Mouse (Mus musculus) erythroblast, adult 5-6 weeks (primary cell): Measurements from ENCODE around the gene Zscan10. TPM values are rescaled to one million over a fixed set of nuclear protein-coding genes. Genes with fewer than 3 reads are reported as not detected.
"Not testable (repeated sequence)": the region's sequence is repeated elsewhere in the genome, so short reads cannot be mapped to it uniquely, and the experiment has no call there.

Experiments used
- ATAC-seq: replicated peaks from 2 replicates; pipeline ENCODE4 v1.8.0; 2016; ENCODE audit warnings: moderate number of reproducible peaks, mild to moderate bottlenecking, moderate TSS enrichment, inconsistent platforms; ENCODE audit not compliant: poor library complexity, low FRiP score, severe bottlenecking
- total RNA-seq, 2 experiments: library from RNA; stranded (forward) in 1 of 2; stranded (reverse) in 1 of 2; fragments of 150-400 nt in 1 of 2; fragments of 200-764, 138-1000 nt in 1 of 2; gene quantifications; 2 replicates each; pipeline versions ENCODE4 v1.2.3 to v1.2.4; 2015 to 2017; ENCODE audit warnings: low replicate concordance in 2 of 2

The Zscan10 gene
- total RNA-seq, 2 experiments from 2014 or later = not detected

DNA sequence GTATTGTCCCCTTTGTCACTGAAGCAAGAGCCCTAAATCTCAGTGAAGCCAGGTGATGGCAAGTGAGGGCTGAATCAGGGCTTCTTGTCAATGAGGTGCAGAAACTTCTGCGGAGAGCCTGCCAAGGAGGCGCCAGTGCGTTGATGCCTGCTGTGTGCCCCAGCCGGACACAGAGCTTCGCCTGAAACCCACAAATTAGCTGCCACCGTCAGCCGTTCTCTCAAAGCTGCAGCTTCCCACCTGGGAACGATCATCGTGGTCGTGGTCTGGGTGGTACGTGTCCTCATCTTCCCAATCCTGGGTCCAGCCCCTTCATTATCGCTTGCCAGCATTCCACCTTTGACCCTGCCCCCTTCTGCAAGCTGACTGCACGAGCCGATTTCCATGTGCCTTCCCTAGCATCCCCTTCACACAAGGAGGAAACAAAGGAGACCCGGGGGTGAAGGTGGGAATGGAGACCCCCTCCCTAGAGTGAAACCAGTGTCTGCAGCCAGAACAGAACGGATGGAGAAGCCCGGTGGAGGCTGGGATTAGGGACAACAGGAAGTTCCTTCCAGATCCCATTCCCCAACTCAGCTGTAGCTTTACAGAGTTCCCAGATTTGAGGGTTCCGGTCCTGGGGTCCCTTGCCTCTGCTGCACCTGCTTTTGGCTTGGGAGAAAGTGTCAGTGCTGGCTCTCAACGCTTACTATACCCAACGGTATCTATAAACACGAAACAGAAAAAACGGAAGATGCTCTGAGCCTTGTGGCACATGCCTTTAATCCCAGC, 14.8 kb upstream of the Zscan10 start:
- ATAC-seq = no peak

DNA sequence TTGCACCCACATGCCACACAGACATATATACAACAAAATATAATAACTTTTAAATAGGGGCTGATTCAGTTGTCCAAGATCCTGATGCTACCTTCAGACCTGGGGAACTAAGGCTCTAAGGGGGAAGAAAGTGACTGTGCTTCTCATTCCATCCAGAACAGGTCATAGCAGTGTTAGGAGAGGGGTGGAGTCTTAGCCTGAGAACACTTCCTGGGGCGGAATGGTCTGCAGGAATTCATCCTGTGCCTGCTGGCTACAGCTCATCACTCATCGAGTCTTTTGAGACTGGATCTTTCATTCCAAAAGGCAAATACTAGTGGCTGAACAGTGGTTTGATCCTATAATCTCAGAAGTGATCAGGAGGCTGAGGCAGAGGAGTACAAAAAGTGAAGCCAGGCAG, 13.4 kb upstream of the Zscan10 start:
- ATAC-seq = no peak

DNA sequence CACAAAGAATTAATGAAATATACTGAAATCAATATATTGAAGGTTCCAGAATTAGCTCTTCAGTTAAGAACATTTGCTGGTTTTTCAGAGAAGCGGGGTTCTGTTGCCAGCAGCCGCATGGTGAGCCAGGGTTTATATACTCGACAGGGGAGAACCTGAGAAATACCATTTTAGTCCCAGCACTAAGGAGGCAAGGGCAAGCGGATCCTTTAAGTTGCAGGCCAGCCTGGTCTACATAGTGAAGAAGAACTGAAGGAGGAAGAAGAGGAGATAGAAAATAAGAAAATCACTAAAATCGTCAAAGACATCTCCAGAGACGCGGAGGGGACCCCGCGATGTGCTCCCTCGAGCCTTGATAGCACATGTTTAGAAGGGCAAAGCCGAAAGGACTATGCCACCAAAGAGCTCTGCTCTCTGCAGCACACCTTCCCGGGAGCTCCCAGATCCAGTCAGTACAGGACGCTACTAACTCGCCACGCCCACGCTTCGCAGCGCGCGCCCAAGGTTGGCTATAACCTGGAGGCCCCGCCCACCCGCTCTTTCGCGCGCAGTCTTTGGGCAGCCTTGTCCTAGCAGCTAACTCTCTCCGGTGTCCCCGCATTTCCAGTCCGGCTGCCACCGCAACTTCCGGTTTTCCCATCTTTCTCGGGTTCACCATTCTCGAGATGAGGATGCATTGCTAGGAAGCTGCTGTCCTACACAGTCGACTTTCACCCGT, 8.3 kb upstream of the Zscan10 start:
- peak; percentile 100 for ATAC-seq

DNA sequence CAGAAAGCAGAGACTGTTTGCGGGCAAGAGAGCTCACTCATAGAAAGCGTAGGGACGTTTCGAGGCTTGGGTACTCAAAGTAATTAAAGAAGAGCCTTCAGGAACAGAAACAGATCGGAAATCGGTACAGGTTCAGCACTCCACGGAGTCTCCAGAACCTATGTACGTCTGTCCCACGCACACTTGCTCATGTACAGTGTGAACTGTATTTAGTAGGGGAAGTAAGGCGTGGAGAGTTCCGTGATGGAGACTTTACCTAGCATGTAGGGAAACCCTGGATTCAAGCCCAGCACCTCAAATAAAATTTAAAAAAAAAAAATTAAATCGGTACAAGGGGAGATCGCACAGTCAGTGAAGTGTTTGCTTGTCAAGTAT, 7.7 kb upstream of the Zscan10 start:
- peak; percentile 47 for ATAC-seq

DNA sequence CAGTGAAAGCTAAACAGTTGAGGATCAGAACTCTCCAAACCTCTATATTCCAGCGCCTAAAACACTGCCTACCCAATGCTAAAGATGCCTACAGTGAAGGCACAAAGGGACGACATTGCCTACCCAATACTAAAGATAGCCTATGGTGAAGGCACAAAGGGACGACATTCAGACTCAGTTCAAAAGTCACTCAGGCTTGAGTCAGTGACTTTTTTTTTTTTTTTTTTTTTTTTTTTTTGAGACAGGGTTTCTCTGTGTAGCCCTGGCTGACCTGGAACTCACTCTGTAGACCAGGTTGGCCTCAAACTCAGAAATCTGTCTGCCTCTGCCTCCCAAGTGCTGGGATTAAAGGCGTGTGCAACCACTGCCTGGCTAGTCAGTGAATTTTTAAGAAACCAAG, 5.5 kb upstream of the Zscan10 start:
- ATAC-seq = not testable (repeated sequence)

DNA sequence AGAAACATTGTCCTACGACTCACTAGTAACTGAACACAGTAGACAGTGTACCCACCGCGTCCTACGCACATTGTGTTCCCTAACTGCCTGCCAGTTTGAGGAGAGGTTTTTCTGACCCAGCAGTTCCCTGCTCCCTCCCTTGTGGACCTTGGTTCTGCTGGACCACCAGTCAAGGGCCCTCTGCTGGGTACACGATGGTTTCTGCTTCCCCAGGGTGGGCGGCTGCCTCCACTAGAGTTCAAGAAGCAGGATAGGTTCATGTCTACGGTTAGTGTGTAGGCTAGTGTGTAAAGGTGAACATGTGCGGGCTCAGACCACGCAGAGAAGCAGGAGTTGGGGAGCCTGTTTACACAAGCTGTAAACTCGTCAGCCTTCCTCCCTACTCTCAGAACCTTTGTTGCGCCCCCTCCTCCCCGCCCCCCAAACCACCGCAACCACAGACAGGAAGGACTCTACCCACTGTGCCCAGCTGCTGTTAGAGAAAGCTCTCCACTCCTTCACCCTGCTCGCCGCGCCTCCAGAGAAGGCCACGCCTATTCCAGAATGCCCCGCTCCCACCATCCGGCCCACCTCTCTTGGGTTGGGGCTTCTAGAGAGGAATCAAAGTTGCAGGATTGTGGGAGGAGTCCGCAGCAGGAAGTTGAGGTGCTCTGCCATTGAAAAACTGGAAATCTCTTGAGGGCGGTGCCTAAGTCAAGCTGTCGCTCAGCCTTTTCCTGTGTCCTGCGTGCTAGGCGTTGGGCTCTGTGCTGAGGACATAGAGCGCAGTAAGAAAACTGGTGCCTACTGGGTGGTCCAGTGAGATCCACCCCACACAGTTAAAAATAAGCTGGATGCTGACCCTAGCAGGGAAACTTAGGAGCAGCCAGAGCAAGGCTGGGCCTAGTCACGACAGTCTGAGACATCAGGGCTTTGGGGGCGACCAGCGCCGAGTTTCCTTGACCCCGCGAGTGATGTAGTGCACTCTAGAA, 1.8 kb upstream of the Zscan10 start, which contains the start of gene Zfp13:
Gene Zfp13, minus strand, starts transcription at position 906 of the 971 bp plus-strand sequence.
- ATAC-seq = peak; percentile 58; the same call in 1 of the 2 replicates

DNA sequence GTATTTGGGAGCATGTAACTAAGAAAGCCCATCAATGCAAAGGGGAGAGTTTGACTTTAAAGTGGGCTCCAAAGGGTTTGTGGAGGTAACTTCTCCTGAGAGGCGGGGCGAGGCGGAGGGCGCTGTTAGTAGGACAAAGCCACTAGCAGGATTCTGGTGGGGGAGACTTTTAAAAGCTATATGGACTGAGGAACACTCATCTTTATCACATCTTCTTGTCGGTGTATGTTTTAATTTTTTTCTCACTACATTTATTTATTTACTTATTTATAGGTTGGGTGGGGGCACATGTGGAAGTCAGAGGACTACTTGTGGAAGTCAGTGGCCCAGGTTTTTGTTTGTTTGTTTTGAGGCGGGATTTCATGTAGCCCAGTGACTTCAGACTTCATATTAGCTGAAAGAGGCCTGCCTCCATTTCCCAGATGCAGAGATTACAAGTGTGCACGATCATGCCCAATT, 1.0 kb upstream of the Zscan10 start:
- ATAC-seq = no peak

DNA sequence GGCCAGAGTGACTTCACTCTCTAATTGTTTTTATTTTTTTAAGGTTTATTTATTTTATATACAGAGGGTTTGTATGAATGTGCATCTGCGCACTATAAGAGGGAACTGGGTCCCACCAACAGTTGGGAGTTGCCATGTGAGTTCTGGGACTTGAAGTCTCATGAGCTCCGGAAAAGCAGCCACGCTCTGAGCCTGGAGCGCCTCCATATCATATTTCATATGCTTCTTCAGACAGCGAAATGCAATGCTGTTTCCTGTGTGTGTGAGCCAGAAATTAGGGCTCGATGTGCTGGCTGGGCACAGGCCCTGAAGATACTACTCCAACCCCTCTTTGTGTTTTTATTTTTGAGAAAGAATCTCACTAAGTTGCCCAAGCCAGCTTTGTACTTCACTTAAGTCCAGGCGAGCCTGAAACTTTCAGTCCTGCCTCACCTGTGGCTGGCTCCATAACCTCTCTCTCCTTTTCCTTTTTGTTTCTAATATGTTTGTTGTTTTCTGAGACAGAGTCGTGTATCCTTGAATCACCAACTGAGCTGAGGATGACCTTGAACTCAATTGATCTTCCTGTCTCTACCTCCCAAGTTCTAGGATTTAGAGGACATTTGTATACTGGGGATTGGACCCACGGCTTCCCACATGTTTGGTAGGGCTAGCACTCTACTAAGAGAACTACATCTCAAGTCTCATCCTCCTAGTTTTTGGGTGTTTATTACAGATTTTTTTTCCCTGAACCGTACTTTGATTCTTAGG, 1.4 kb downstream of the Zscan10 start:
- no peak for ATAC-seq

DNA sequence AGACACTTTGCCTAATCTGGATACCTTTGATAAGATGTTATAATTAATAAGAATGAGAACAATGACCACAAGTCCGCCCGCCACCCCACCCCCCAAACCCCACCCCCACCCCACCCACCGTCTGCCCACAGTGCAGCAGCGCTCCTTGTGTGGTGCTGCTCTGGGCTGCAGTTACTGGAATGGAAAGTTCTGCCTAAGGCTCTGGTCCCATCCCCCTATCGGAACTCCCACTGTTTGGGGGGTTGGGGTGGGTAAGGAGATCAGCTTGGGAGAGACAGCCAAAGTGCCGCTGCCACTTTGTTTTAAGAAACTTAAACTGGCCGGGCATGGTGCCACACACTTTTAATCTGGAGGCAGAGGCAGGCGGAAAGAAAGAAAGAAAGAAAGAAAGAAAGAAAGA, 2.4 kb downstream of the Zscan10 start:
- no peak for ATAC-seq

DNA sequence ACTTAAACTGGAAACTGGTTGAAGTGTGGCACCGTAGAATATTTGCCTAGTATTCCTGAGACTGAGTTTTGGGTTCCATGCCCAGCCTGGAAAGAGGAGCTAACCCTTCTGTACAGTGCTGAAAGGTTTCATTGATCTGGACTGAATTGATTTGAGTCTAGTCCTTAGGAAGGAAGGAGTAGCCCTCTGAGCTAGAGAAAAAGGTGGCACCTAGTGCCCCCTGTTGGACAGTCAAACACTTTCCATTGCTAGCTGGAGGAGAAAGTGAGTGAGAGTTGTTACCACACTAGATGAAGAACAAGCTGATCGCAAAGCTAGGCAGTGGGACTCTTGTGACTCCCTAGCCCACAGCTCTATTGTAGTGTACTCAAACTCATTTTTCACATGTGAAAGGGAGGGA, 2.9 kb downstream of the Zscan10 start:
- ATAC-seq = no peak

DNA sequence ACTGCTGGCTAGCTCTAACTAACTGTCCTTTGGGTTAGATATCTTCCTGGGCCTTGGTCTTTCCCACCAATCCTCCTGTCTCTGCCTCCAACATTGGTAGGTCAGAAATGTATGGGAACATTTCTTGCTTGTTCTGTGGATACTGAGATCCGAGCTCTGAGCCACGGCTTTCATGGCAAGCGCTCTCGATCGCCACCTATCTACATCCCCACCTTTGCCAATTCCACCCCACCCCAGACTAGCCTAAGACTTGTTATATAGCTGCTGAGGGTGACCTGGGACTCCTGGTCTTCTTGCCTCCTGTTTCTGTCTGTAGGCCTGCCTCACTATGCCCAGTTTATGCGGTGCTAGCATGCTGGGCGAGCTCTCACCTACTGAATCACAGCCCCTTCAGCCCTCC, 3.7 kb downstream of the Zscan10 start:
- ATAC-seq = no peak

DNA sequence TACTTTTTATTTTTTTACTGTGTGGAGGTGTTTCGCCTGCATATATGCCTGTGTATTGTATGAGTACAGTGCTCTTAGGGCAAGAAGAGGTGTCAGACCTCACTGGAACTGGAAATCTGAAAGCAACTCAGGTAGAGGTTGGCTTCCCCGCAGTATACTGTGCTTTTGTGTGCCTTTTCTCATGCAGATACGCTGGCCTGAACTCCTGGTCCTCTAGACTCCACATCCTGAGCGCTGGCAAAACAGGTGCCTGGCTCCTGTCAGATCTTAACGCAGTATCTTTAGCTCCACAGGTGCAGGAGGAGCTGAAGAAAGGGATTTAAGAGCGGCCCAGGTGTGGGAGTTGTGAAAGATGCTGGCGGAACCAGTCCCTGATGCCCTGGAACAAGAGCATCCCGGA, 4.6 kb downstream of the Zscan10 start:
- ATAC-seq = no peak

DNA sequence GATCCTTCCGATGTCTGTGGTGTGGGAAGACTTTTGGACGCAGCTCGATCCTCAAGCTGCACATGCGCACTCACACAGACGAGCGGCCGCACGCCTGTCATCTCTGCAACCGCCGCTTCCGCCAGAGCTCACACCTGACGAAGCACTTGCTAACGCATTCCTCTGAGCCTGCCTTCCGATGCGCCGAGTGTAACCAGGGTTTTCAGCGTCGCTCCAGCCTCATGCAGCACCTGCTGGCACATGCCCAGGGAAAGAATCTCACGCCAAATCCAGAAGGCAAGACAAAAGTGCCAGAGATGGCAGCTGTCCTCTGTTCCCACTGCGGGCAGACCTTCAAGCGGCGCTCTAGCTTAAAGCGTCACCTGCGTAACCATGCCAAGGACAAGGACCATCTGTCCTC, 9.0 kb downstream of the Zscan10 start:
- no peak for ATAC-seq

DNA sequence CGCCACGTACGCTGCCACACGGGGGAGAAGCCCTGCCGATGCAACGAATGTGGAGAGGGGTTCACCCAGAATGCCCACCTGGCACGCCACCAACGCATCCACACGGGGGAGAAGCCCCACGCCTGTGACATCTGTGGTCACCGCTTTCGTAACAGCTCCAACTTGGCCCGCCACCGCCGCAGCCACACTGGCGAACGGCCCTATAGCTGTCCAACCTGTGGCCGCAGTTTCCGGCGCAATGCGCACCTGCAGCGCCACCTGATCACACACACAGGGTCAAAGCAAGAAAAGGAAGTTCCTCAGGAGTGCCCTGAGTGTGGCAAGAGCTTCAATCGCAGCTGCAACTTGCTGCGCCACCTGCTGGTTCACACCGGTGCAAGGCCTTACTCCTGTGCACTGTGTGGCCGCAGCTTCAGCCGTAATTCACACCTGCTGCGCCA, 9.7 kb downstream of the Zscan10 start:
- peak; percentile 76; the same call in 1 of the 2 replicates for ATAC-seq

DNA sequence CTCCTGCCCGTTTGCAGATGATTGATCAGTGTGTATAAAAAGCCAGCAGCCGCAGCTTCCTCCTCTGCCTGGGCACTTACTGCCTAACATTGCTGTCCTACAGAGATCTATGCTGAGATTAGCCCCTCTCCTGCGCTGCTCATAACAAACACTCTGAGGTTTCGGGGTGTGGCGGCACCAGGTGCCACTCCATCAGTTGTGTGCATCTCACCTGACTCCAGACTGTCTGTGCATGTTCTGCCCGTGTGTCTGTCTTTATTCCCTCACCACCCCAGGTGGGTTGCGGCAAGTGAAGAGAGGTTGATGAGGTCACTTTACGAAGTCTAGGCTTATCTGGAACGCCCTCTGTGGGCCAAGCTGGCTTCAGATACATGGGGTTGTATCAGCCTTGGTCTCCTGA, 16.4 kb downstream of the Zscan10 start:
- no peak for ATAC-seq

DNA sequence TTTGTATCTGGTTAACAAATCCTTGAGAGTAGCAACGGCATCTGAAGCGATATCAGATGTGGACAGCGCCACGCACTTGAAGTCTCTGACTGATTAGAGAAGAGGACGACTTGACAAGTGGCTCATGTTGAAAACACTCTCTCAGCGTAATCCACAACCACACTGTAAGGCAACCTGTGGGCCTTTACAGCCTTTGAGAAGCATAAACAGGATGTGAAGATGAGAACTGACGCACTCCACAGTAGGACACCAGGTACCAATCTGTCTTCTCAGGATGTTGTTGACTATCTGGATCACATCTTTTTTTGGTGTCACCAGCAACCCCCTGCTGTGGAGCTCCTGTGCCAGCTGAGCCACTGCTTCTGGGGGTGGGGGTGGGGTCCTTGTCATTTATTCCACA, 19.7 kb downstream of the Zscan10 start:
- ATAC-seq = no peak

DNA sequence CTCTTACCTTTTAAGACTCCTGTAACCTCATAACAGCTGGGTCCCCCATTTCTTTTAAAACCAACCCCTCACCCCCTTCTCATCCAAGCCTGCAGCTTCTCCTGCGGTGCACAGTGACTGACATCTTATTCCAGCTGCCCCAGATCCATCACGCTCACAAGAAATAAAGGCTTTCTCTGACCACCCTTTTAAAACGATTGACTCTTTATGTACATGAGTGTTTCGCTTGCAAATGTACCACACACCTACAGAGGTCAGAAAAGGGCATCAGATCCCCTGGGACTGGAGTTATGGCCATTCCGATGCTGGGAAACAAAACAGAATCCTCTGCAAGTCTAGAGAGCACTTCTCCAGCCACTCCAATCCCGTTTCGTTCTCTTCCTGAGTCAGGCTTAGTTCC, 27.2 kb downstream of the Zscan10 start:
- no peak for ATAC-seq

DNA sequence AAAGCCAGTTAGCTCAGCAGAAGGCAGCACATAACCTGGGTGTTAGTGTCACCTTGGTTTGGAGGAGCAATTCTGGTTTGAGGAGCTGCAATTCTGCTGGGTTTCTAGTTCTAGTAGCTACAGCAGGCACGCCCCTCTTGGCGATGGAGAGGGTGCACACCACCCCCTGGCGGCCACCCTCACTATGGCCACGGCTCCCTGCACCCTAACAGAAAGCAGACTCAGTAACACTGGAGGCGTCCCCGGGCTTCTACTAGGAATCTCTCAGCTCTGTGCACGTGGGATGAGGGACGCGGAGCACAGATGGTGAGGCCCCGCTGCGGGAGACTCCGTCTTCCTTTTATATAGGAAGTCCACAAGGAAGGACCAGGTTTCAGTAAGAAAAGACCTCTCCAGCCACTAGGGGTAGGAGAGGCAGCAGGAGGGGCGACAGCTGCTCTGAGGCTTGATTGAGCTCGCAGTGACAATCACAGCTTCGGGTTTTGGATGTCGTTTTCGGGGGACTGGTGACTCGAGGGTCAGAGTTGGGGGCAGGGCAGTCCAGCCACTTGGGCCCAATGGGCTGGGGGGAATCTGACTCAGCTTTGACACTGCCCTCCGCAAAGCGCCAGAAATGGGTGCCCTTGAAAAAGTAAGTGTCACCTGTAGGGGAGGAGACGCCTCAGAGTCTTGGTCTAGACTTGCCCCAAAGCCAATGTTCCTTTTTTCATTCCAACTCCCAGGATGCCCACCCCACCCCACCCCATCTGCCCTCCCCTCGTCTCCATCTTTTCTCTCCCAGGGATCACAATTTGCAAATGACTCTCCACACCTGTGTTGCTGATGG, 29.8 kb downstream of the Zscan10 start:
- ATAC-seq = peak; percentile 87

DNA sequence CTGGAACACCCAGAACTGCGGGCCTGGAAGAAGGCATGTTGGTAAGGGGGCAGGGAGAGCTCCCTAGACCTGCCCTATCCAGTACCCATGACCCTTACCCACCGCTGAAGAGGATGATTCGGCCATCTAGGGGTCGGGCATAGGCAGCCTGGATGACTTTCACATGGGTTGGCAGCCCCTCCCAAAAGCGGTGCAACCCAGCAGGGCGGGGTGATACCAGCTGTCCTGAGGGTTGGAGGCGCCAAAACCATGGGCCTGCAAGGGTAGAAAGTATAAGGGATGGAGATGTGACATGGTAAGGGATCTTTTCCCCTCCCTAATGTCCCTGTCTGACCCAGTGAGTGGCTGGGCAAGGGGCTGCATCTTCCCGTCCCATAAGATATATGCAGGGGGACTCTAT, 30.6 kb downstream of the Zscan10 start:
- ATAC-seq = no peak
